Mouse (Mus musculus): ENCODE data around the gene Mprip. TPM values are rescaled to one million over a fixed set of nuclear protein-coding genes. Genes with fewer than 3 reads are reported as not detected.

Gene Mprip
- total and polyA plus RNA-seq, 2 experiments from 2014 or later = 53.3 to 172 TPM

DNA sequence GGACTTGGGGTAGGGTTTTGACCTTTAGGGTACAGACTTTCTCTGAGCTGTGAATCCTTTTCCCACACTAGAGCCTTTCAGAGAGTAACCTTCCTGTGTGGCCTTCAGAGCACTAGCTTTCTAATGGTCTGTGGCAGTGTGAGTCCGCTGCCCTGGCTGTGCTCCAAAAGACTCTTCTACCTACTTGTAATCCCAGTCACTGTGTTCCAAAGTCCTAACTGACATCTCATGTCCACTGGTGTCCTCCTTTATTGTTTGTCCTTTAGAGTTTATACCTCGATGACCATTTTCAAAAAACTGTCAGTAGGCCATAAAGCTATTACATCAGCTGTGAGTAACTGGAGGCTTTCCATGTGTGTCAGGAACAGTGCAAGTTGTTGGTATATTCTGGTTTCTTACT lies 44.0 kb downstream of the Mprip start:
- peaks cover 20% of the 10 kb centered on the region; the same call in 1 of the 2 replicates for H3K4me1 ChIP-seq (ENCODE audit: insufficient read depth, low read length)
- no peak overlapping the region for H3K4me2 ChIP-seq (ENCODE audit: low read depth, low read length, poor library complexity, severe bottlenecking)
- H3K9me3 ChIP-seq (ENCODE audit: low read length) = no peaks in the 10 kb centered on the region
- H3K27me3 ChIP-seq (ENCODE audit: insufficient read depth, low read length) = no peaks in the 10 kb centered on the region
- no peak overlapping the region for H3K9ac ChIP-seq (replicated peaks; ENCODE audit: low read length, poor library complexity, severe bottlenecking)
- H3K36me3 ChIP-seq (ENCODE audit: insufficient read depth, low read length) = peaks cover 12% of the 10 kb centered on the region
- TF ChIP-seq CTCF (IDR thresholded peaks at IDR 0.05) = no peak
- H3K27ac ChIP-seq (ENCODE audit: low read depth, low read length) = 0 out of 2 replicates have a peak overlapping the region, but pooled peaks have one; percentile 12
- 79% methylated on average over 2 of the region's 2 CpGs for WGBS
- no peak overlapping the region for H3K4me3 ChIP-seq (ENCODE audit: low read depth, low read length)
- DNase-seq (ENCODE audit: low spot score) = peak; percentile 35
- ATAC-seq (ENCODE audit: low FRiP score) = no peak

DNA sequence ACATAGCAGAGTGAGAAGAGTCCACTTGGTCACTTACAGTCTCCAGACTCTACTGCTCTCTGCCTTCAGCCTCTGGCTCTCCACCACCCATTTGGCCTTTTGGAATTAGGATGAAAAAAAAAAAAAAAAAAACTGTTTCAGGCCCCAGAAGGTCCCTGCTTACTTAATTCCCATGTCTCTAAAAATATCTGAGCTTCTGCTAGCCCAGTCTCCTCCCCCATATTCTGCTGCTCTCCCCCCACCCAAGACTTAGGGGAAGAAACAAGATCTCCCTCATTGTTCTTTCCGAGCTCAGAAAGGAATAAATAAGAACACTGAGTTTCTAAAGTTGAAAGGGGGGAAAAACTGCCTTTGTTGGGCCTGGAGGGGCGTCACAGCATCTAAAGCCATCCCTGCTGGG lies 46.4 kb downstream of the Mprip start:
- no peak for TF ChIP-seq CTCF (IDR thresholded peaks at IDR 0.05)
- H3K27ac ChIP-seq (ENCODE audit: low read depth, low read length) = peak overlapping the region; percentile 85
- H3K27me3 ChIP-seq (ENCODE audit: insufficient read depth, low read length) = no peaks in the 10 kb centered on the region
- H3K4me2 ChIP-seq (ENCODE audit: low read depth, low read length, poor library complexity, severe bottlenecking) = no peak overlapping the region
- no peak for ATAC-seq (ENCODE audit: low FRiP score)
- H3K36me3 ChIP-seq (ENCODE audit: insufficient read depth, low read length) = peaks cover 2% of the 10 kb centered on the region
- peaks cover 20% of the 10 kb centered on the region; the same call in 1 of the 2 replicates for H3K4me1 ChIP-seq (ENCODE audit: insufficient read depth, low read length)
- WGBS = 17% methylated on average over 2 of the region's 2 CpGs
- no peak for DNase-seq (ENCODE audit: low spot score)
- H3K9ac ChIP-seq (replicated peaks; ENCODE audit: low read length, poor library complexity, severe bottlenecking) = no peak overlapping the region
- no peaks in the 10 kb centered on the region for H3K9me3 ChIP-seq (ENCODE audit: low read length)
- no peak overlapping the region for H3K4me3 ChIP-seq (ENCODE audit: low read depth, low read length)

DNA sequence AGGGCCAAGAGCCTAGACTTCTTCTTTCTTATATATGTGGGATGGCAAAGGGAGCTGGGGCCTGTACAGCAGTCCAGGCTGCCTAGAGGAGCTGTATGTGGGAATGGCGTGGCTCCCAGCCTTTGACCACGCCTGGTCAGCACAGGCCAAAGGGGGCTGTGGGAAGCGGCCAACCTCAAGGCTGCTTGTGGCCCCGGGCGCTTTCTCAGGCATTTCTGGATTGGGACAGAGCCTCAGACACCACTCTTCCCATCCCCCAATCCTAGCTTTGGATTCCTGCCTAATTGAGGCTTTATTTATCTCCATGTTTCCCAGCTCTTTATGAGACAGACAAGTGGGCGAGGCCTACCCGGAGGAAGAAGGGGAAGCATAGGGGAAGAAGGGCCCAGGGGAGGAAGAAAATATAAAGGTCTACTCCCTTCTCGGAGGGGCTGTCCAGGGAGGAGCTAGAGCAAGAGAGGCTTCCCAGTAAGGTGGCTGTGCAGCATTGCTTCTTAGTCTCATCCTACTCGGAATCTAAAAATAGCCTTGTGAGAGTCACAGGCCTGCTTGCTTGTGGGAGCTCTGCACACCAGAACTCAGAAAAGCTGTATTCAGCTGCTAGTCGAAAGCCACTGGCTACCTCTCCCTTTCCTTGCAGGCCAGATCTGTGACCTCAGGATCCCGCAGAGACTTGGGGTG lies 47.0 kb downstream of the Mprip start:
- peak; percentile 74 for DNase-seq (ENCODE audit: low spot score)
- Histone ChIP-seq H3K27me3 (ENCODE audit: insufficient read depth, low read length) (no peaks in the 10 kb centered on the region), H3K36me3 (ENCODE audit: insufficient read depth, low read length) (no peaks in the 10 kb centered on the region), H3K4me3 (ENCODE audit: low read depth, low read length) (no peak overlapping the region), H3K4me2 (ENCODE audit: low read depth, low read length, poor library complexity, severe bottlenecking) (peak overlapping the region; percentile 9), H3K9me3 (ENCODE audit: low read length) (no peaks in the 10 kb centered on the region), H3K27ac (ENCODE audit: low read depth, low read length) (peak overlapping the region; percentile 85), H3K4me1 (ENCODE audit: insufficient read depth, low read length) (peaks cover 20% of the 10 kb centered on the region; the same call in 1 of the 2 replicates), H3K9ac (replicated peaks; ENCODE audit: low read length, poor library complexity, severe bottlenecking) (no peak overlapping the region)
- no peak for TF ChIP-seq CTCF (IDR thresholded peaks at IDR 0.05)
- 20% methylated on average over 11 of the region's 11 CpGs for WGBS
- ATAC-seq (ENCODE audit: low FRiP score) = no peak

DNA sequence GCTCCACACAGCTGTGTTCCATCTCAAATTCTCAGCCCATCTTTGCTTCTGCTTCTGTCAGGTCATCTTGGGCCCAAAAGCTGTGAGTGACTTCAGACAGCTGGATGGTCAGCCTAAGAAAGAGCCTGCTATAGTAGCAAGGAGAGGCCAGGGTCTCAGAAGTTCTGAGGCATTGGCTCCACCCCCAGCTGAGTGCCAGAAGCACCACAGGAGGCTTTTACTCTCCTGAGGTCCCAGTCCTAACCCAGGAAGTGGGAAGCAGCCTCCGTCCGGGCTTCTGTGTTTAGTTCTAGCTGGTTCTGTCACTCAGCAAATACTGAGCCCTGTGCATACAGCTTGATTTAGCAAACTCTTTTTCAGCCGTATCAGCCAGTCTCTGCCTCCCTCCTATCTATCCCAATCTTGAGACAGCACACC lies 54.3 kb downstream of the Mprip start:
- Histone ChIP-seq H3K27me3 (ENCODE audit: insufficient read depth, low read length) (no peaks in the 10 kb centered on the region), H3K9me3 (ENCODE audit: low read length) (no peaks in the 10 kb centered on the region), H3K27ac (ENCODE audit: low read depth, low read length) (no peak overlapping the region), H3K9ac (replicated peaks; ENCODE audit: low read length, poor library complexity, severe bottlenecking) (no peak overlapping the region), H3K36me3 (ENCODE audit: insufficient read depth, low read length) (no peaks in the 10 kb centered on the region), H3K4me2 (ENCODE audit: low read depth, low read length, poor library complexity, severe bottlenecking) (no peak overlapping the region), H3K4me1 (ENCODE audit: insufficient read depth, low read length) (no peaks in the 10 kb centered on the region), H3K4me3 (ENCODE audit: low read depth, low read length) (no peak overlapping the region)
- ATAC-seq (ENCODE audit: low FRiP score) (no peak), DNase-seq (ENCODE audit: low spot score) (no peak)
- 86% methylated on average over 3 of the region's 3 CpGs for WGBS
- TF ChIP-seq CTCF (IDR thresholded peaks at IDR 0.05) = no peak

DNA sequence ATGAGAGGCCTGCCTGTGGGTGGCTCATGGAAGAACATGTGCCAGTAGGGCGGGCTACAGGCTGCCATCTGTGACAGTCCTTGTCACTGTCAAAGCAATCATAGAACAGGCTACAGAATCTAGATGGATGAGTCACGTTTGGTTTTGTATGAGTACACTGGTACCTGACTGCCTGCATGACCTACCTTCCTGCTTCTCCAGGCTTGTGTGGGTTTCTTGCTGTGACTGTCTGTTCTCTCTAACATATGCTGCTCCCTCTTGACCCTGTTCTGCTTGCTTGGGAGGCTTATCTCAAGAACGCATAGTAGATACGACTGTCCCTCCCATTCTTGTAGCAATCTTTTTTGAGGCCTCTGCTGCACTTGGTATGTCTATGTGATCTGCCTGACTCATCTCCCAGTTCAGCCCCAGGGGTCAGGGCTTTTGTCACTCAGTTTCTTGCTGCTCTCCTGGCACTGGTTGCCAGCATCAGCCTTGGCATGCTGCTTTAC lies 56.7 kb downstream of the Mprip start:
- ATAC-seq (ENCODE audit: low FRiP score) = no peak
- Histone ChIP-seq H3K27me3 (ENCODE audit: insufficient read depth, low read length) (no peaks in the 10 kb centered on the region), H3K27ac (ENCODE audit: low read depth, low read length) (no peak overlapping the region), H3K9me3 (ENCODE audit: low read length) (no peaks in the 10 kb centered on the region), H3K4me2 (ENCODE audit: low read depth, low read length, poor library complexity, severe bottlenecking) (no peak overlapping the region), H3K4me1 (ENCODE audit: insufficient read depth, low read length) (no peaks in the 10 kb centered on the region), H3K9ac (replicated peaks; ENCODE audit: low read length, poor library complexity, severe bottlenecking) (no peak overlapping the region), H3K36me3 (ENCODE audit: insufficient read depth, low read length) (no peaks in the 10 kb centered on the region), H3K4me3 (ENCODE audit: low read depth, low read length) (no peak overlapping the region)
- no peak for DNase-seq (ENCODE audit: low spot score)
- no peak for TF ChIP-seq CTCF (IDR thresholded peaks at IDR 0.05)
- 90% methylated on average over 4 of the region's 4 CpGs for WGBS

DNA sequence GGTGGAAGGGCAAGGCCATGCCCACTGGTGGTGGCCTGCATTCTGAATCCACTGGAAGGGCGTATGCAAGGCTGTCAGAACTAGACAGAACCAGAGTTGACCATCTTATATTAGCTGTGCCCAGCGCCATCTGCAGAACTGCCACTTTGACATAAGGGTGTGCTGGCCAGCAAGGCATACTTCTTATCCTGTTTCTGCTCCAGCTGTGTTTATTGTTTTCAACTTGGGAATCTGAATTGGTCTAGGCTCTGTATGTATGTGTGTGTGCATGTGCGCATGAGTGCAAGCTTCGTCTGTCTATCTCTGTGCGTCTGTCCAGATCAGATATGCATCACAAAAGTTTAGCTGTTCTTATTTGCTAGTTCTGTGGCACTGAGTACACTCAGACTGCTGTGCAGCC lies 58.1 kb downstream of the Mprip start:
- Histone ChIP-seq H3K4me1 (ENCODE audit: insufficient read depth, low read length) (no peaks in the 10 kb centered on the region), H3K27me3 (ENCODE audit: insufficient read depth, low read length) (no peaks in the 10 kb centered on the region), H3K36me3 (ENCODE audit: insufficient read depth, low read length) (no peaks in the 10 kb centered on the region), H3K4me3 (ENCODE audit: low read depth, low read length) (no peak overlapping the region), H3K9me3 (ENCODE audit: low read length) (no peaks in the 10 kb centered on the region), H3K9ac (replicated peaks; ENCODE audit: low read length, poor library complexity, severe bottlenecking) (no peak overlapping the region), H3K27ac (ENCODE audit: low read depth, low read length) (no peak overlapping the region), H3K4me2 (ENCODE audit: low read depth, low read length, poor library complexity, severe bottlenecking) (no peak overlapping the region)
- TF ChIP-seq CTCF (IDR thresholded peaks at IDR 0.05) = no peak
- ATAC-seq (ENCODE audit: low FRiP score) (no peak), DNase-seq (ENCODE audit: low spot score) (no peak)
- 88% methylated on average over 5 of the region's 5 CpGs for WGBS

All from midbrain, postnatal 0 days (tissue).